Mouse (Mus musculus): ENCODE measurements around the gene Olfr591. TPM values are rescaled to one million over a fixed set of nuclear protein-coding genes. Genes with fewer than 3 reads are reported as not detected.
"Not testable (repeated sequence)": the region's sequence is repeated elsewhere in the genome, so short reads cannot be mapped to it uniquely, and the experiment has no call there.

The Olfr591 gene
- total RNA-seq (2015; ENCODE audit: low replicate concordance) = not detected in 2 replicates
- not detected in 2 replicates for total RNA-seq (2017; ENCODE audit: low replicate concordance)

DNA sequence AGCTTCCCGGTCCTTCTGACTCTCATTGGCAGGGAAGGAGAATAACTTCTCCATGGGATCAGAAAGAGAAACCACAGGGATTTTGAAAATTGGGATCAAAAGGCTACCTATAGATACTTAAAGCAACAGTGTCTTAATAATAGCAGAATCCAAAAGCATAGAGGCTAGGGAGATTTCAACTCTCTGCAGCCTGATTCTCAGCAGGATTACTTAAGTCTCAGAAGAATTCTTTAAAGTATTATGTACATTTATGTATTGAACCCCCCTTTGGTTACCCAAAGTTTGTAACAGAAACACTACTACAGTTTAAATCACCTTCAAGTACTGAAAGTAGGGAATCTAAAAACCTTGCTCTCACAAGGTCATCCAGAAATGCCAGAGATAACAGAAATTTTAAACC is at the start of gene Olfr591:
Gene Olfr591, minus strand, starts transcription at position 101 of the 400 bp plus-strand sequence.
- no peak for ATAC-seq (replicated peaks; ENCODE audit: low FRiP score, poor library complexity, severe bottlenecking)

- ATAC-seq (replicated peaks; ENCODE audit: low FRiP score, poor library complexity, severe bottlenecking) = no peak
These were observed 38.6 kb upstream of the Olfr591 start, which contains the start of gene Olfr594 for GRCm38 (mm10) chr7:103216696-103217095. Olfr594 (plus strand) TSS chr7:103216996.

- ATAC-seq (replicated peaks; ENCODE audit: low FRiP score, poor library complexity, severe bottlenecking) = not testable (repeated sequence)
These were observed 33.9 kb upstream of the Olfr591 start for GRCm38 (mm10) chr7:103212050-103212449.

GRCm38 (mm10) chr7:103211562-103211961 is 33.4 kb upstream of the Olfr591 start, which contains the start of gene Olfr593:
Olfr593 (plus strand) TSS chr7:103211862.
- no peak for ATAC-seq (replicated peaks; ENCODE audit: low FRiP score, poor library complexity, severe bottlenecking)

DNA sequence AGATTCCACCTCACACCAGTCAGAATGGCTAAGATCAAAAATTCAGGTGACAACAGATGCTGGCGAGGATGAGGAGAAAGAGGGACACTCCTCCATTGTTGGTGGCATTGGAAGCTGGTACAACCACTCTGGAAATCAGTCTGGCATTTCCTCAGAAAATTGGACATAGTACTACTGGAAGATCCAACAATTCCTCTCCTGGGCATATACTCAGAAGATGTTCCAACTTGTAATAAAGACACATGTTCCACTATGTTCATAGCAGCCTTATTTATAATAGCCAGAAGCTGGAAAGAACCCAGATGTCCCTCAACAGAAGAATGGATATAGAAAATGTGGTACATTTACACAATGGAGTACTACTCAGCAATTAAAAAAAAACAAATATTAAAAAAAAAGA is 6.4 kb upstream of the Olfr591 start, which contains the start of gene Olfr592:
Gene Olfr592, plus strand, starts transcription at position 301 of the 400 bp plus-strand sequence.
- ATAC-seq (replicated peaks; ENCODE audit: low FRiP score, poor library complexity, severe bottlenecking) = not testable (repeated sequence)

GRCm38 (mm10) chr7:103169697-103170096 is 8.4 kb downstream of the Olfr591 start:
- ATAC-seq (replicated peaks; ENCODE audit: low FRiP score, poor library complexity, severe bottlenecking) = no peak

DNA sequence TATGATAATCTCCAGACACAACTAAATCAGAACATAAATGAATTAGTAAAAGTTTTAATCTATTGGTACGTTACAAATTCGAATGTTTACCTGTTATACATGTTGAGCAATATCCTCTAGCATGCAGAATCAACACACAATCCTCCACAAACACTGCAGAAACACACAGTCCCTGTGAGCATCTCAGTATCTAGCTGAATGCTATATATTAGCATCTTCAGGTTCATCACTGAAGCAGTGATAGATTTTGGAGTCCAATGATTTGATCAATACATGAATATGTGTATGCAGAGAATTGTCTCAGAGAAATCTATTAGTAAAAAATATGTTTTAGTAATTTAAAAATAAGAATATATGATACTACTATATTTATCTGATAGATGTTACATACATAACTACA is 21.9 kb downstream of the Olfr591 start, which contains the start of gene Olfr589:
Gene Olfr589, minus strand, starts transcription at position 101 of the 400 bp plus-strand sequence.
- ATAC-seq (replicated peaks; ENCODE audit: low FRiP score, poor library complexity, severe bottlenecking) = no peak

DNA sequence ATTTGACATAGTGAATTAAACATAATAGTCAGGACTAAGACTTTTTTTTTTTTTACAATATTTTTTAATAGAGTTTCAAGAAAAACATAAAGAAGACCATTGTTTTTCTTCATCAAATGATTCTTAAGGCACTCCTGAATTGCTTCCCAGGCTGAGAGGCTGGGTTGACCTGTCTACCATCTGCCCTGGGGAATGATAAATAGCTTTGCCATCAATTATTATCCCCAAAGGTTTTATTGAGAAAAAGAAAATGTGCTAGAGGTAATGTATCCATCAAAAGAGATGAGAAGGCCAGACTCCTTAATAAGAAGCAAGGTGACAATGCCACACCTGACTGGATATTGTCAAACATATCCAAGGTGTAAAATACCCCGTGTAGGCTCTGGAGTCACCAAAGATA is 37.6 kb downstream of the Olfr591 start, which contains the start of gene Olfr588-ps1:
Gene Olfr588-ps1, plus strand, starts transcription at position 301 of the 400 bp plus-strand sequence.
- no peak for ATAC-seq (replicated peaks; ENCODE audit: low FRiP score, poor library complexity, severe bottlenecking)

DNA sequence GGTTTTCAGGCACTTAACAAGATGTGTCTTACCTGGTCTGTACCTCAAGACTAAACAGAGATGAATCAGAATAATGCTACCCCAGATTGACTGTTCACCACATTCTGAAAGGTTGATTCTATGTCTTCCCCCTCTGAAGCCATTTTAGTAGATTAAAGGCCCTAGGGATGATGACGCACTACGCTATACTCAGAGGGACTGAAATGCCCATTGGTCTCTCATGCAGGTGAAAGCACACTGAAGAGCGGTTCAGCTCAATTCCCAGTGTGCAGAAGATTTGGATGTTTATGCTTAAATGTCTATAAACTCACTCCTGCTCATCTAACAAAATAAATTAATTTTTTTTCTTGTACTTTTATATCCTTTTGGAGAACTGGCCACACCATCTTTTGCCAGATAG is 52.6 kb downstream of the Olfr591 start, which contains the start of gene Olfr586:
Gene Olfr586, minus strand, starts transcription at position 101 of the 400 bp plus-strand sequence.
- ATAC-seq (replicated peaks; ENCODE audit: low FRiP score, poor library complexity, severe bottlenecking) = no peak

GRCm38 (mm10) chr7:103119406-103119805 is 58.7 kb downstream of the Olfr591 start:
- ATAC-seq (replicated peaks; ENCODE audit: low FRiP score, poor library complexity, severe bottlenecking) = no peak

Other genes starting within 250 kb of the Olfr591 start
- not detected in 2 replicates for gene Olfr573-ps1, start 235.8 kb downstream of the Olfr591 start, total RNA-seq (2015; ENCODE audit: low replicate concordance)
- gene Olfr573-ps1, start 235.8 kb downstream of the Olfr591 start, total RNA-seq (2017; ENCODE audit: low replicate concordance) = not detected in 2 replicates
- gene Olfr574, start 229.9 kb downstream of the Olfr591 start, total RNA-seq (2015; ENCODE audit: low replicate concordance) = not detected in 2 replicates
- not detected in 2 replicates for gene Olfr574, start 229.9 kb downstream of the Olfr591 start, total RNA-seq (2017; ENCODE audit: low replicate concordance)
- gene Olfr575, start 219.6 kb downstream of the Olfr591 start, total RNA-seq (2015; ENCODE audit: low replicate concordance) = not detected in 2 replicates
- gene Olfr575, start 219.6 kb downstream of the Olfr591 start, total RNA-seq (2017; ENCODE audit: low replicate concordance) = not detected in 2 replicates
- gene Olfr576, start 215.7 kb downstream of the Olfr591 start, total RNA-seq (2015; ENCODE audit: low replicate concordance) = not detected in 2 replicates
- not detected in 2 replicates for gene Olfr576, start 215.7 kb downstream of the Olfr591 start, total RNA-seq (2017; ENCODE audit: low replicate concordance)
- not detected in 2 replicates for gene Olfr577, start 202.4 kb downstream of the Olfr591 start, total RNA-seq (2015; ENCODE audit: low replicate concordance)
- not detected in 2 replicates for gene Olfr577, start 202.4 kb downstream of the Olfr591 start, total RNA-seq (2017; ENCODE audit: low replicate concordance)
- gene Olfr578, start 189.0 kb downstream of the Olfr591 start, total RNA-seq (2015; ENCODE audit: low replicate concordance) = not detected in 2 replicates
- not detected in 2 replicates for gene Olfr578, start 189.0 kb downstream of the Olfr591 start, total RNA-seq (2017; ENCODE audit: low replicate concordance)
- gene Olfr582, start 140.3 kb downstream of the Olfr591 start, total RNA-seq (2015; ENCODE audit: low replicate concordance) = not detected in 2 replicates
- gene Olfr582, start 140.3 kb downstream of the Olfr591 start, total RNA-seq (2017; ENCODE audit: low replicate concordance) = not detected in 2 replicates
- not detected in 2 replicates for gene Olfr583, start 127.0 kb downstream of the Olfr591 start, total RNA-seq (2015; ENCODE audit: low replicate concordance)
- not detected in 2 replicates for gene Olfr583, start 127.0 kb downstream of the Olfr591 start, total RNA-seq (2017; ENCODE audit: low replicate concordance)
- not detected in 2 replicates for gene Olfr584, start 96.5 kb downstream of the Olfr591 start, total RNA-seq (2015; ENCODE audit: low replicate concordance)
- gene Olfr584, start 96.5 kb downstream of the Olfr591 start, total RNA-seq (2017; ENCODE audit: low replicate concordance) = not detected in 2 replicates
- not detected in 2 replicates for gene Olfr585, start 80.6 kb downstream of the Olfr591 start, total RNA-seq (2015; ENCODE audit: low replicate concordance)
- gene Olfr585, start 80.6 kb downstream of the Olfr591 start, total RNA-seq (2017; ENCODE audit: low replicate concordance) = not detected in 2 replicates
- not detected in 2 replicates for gene Olfr586, start 52.7 kb downstream of the Olfr591 start, total RNA-seq (2015; ENCODE audit: low replicate concordance)
- not detected in 2 replicates for gene Olfr586, start 52.7 kb downstream of the Olfr591 start, total RNA-seq (2017; ENCODE audit: low replicate concordance)
- gene Olfr588-ps1, start 37.5 kb downstream of the Olfr591 start, total RNA-seq (2015; ENCODE audit: low replicate concordance) = not detected in 2 replicates
- 0.39 TPM in 1 of 2 replicates, not detected in the other for gene Olfr588-ps1, start 37.5 kb downstream of the Olfr591 start, total RNA-seq (2017; ENCODE audit: low replicate concordance)
- gene Olfr589, start 22.0 kb downstream of the Olfr591 start, total RNA-seq (2015; ENCODE audit: low replicate concordance) = not detected in 2 replicates
- gene Olfr589, start 22.0 kb downstream of the Olfr591 start, total RNA-seq (2017; ENCODE audit: low replicate concordance) = not detected in 2 replicates
- not detected in 2 replicates for gene Olfr592, start 6.5 kb upstream of the Olfr591 start, total RNA-seq (2015; ENCODE audit: low replicate concordance)
- gene Olfr592, start 6.5 kb upstream of the Olfr591 start, total RNA-seq (2017; ENCODE audit: low replicate concordance) = not detected in 2 replicates
- gene Olfr593, start 33.5 kb upstream of the Olfr591 start, total RNA-seq (2015; ENCODE audit: low replicate concordance) = not detected in 2 replicates
- gene Olfr593, start 33.5 kb upstream of the Olfr591 start, total RNA-seq (2017; ENCODE audit: low replicate concordance) = not detected in 2 replicates
- gene Olfr594, start 38.7 kb upstream of the Olfr591 start, total RNA-seq (2015; ENCODE audit: low replicate concordance) = not detected in 2 replicates
- not detected in 2 replicates for gene Olfr594, start 38.7 kb upstream of the Olfr591 start, total RNA-seq (2017; ENCODE audit: low replicate concordance)
- gene Usp17ld, start 74.2 kb upstream of the Olfr591 start, total RNA-seq (2015; ENCODE audit: low replicate concordance) = not detected in 2 replicates
- 0.90 TPM in 1 of 2 replicates, not detected in the other for gene Usp17ld, start 74.2 kb upstream of the Olfr591 start, total RNA-seq (2017; ENCODE audit: low replicate concordance)
- gene Olfr596, start 127.3 kb upstream of the Olfr591 start, total RNA-seq (2015; ENCODE audit: low replicate concordance) = not detected in 2 replicates
- not detected in 2 replicates for gene Olfr596, start 127.3 kb upstream of the Olfr591 start, total RNA-seq (2017; ENCODE audit: low replicate concordance)
- not detected in 2 replicates for gene Olfr597, start 138.0 kb upstream of the Olfr591 start, total RNA-seq (2015; ENCODE audit: low replicate concordance)
- gene Olfr597, start 138.0 kb upstream of the Olfr591 start, total RNA-seq (2017; ENCODE audit: low replicate concordance) = not detected in 2 replicates
- gene Olfr598, start 145.2 kb upstream of the Olfr591 start, total RNA-seq (2015; ENCODE audit: low replicate concordance) = not detected in 2 replicates
- gene Olfr598, start 145.2 kb upstream of the Olfr591 start, total RNA-seq (2017; ENCODE audit: low replicate concordance) = 1.0 TPM in 1 of 2 replicates, not detected in the other
- not detected in 2 replicates for gene Olfr599, start 157.6 kb upstream of the Olfr591 start, total RNA-seq (2015; ENCODE audit: low replicate concordance)
- not detected in 2 replicates for gene Olfr599, start 157.6 kb upstream of the Olfr591 start, total RNA-seq (2017; ENCODE audit: low replicate concordance)
- gene Olfr600, start 171.3 kb upstream of the Olfr591 start, total RNA-seq (2015; ENCODE audit: low replicate concordance) = not detected in 2 replicates
- not detected in 2 replicates for gene Olfr600, start 171.3 kb upstream of the Olfr591 start, total RNA-seq (2017; ENCODE audit: low replicate concordance)
- gene Olfr601, start 184.3 kb upstream of the Olfr591 start, total RNA-seq (2015; ENCODE audit: low replicate concordance) = not detected in 2 replicates
- not detected in 2 replicates for gene Olfr601, start 184.3 kb upstream of the Olfr591 start, total RNA-seq (2017; ENCODE audit: low replicate concordance)
- gene Olfr603, start 207.8 kb upstream of the Olfr591 start, total RNA-seq (2015; ENCODE audit: low replicate concordance) = not detected in 2 replicates
- gene Olfr603, start 207.8 kb upstream of the Olfr591 start, total RNA-seq (2017; ENCODE audit: low replicate concordance) = not detected in 2 replicates
- gene Usp17lc, start 236.7 kb upstream of the Olfr591 start, total RNA-seq (2015; ENCODE audit: low replicate concordance) = not detected in 2 replicates
- gene Usp17lc, start 236.7 kb upstream of the Olfr591 start, total RNA-seq (2017; ENCODE audit: low replicate concordance) = not detected in 2 replicates